Mouse (Mus musculus) liver, embryonic 11.5 days (tissue): Measurements from ENCODE around the gene Tmem184a. TPM values are rescaled to one million over a fixed set of nuclear protein-coding genes. Genes with fewer than 3 reads are reported as not detected.

Experiments used
- ATAC-seq: fragments of 200-750 bp; cut with Nextera tagmentation; replicated peaks from 2 replicates; pipeline ENCODE4 v1.8.0; 2017; ENCODE audit warnings: moderate number of reproducible peaks, mild to moderate bottlenecking, moderate TSS enrichment, moderate library complexity; ENCODE audit not compliant: low FRiP score
- DNase-seq: peaks from one replicate; pipeline ENCODE4 v3.0.0-alpha.2; 2017; ENCODE audit warnings: low spot score
- H3K27ac ChIP-seq: fragments of 300-500 bp; sonication (generic); 2 replicates; pipeline ENCODE4 v1.5.1; 2014; ENCODE audit warnings: mild to moderate bottlenecking, low read depth, low read length, control low read depth
- H3K27me3 ChIP-seq: fragments of 300-500 bp; sonication (generic); replicated peaks from 2 replicates; pipeline ENCODE4 v1.6.1; 2014; ENCODE audit warnings: low read length, mixed read lengths; ENCODE audit not compliant: control insufficient read depth, insufficient read depth
- H3K36me3 ChIP-seq: fragments of 300-500 bp; sonication (generic); 2 replicates; pipeline ENCODE4 v1.6.1; 2014; ENCODE audit warnings: mild to moderate bottlenecking, low read length, moderate library complexity, mixed read lengths; ENCODE audit not compliant: control insufficient read depth, insufficient read depth
- H3K4me1 ChIP-seq: fragments of 300-500 bp; sonication (generic); replicated peaks from 2 replicates; pipeline ENCODE4 v1.6.1; 2014; ENCODE audit warnings: low read length, mixed read lengths; ENCODE audit not compliant: control insufficient read depth, insufficient read depth
- H3K4me2 ChIP-seq: fragments of 300-500 bp; sonication (generic); 2 replicates; pipeline ENCODE4 v1.6.1; 2014; ENCODE audit warnings: mild to moderate bottlenecking, control low read depth, moderate library complexity
- H3K4me3 ChIP-seq: fragments of 300-500 bp; sonication (generic); 2 replicates; pipeline ENCODE4 v1.5.1; 2014; ENCODE audit warnings: low read depth, low read length, control low read depth
- H3K9ac ChIP-seq: fragments of 300-500 bp; sonication (generic); 2 replicates; pipeline ENCODE4 v1.6.1; 2014; ENCODE audit warnings: low read depth, low read length, control low read depth
- H3K9me3 ChIP-seq: fragments of 300-500 bp; sonication (generic); 2 replicates; pipeline ENCODE4 v1.6.1; 2016; ENCODE audit warnings: low read length, inconsistent platforms, mixed read lengths; ENCODE audit not compliant: control insufficient read depth
- WGBS: fragments of 180-500 bp; shearing (Covaris S2); extraction: QIAGEN DNeasy Blood & Tissue Kit; methylation state at CpG from one replicate; pipeline ENCODE4 v1.1.7; 2014; 5-methylcytosine and 5-hydroxymethylcytosine counted together
- polyA plus RNA-seq: library from polyadenylated mRNA; unstranded; fragments of >200 nt; fragmentation: Nextera tagmentation; extraction: Ambion mirVana; gene quantifications from 2 replicates; pipeline ENCODE4 v1.2.1, GENCODE M21; 2014

Tmem184a gene
- polyA plus RNA-seq, 1 experiment from 2014 or later = 2.3 TPM

DNA sequence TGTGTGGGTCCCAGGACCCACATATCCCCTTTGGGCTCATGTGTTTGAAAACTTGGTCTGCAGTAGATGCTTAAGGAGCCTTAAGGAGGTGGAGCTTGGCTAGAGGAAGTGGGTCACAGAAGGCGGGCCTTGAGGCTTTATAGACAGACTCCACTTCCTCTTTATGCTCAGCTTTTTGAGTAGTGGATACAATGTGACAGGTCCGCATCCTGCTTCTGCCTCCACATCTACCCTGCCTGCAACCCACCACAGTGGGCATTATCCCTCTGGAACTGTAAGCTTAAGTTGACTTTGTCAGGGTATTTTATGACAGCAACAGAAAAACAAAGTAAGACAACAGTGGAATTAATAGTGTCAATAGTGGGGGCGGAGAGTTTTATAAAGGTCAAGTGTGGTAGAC is 11.0 kb upstream of the Tmem184a start:
- ATAC-seq (no peak), DNase-seq (no peak)
- WGBS = 79% methylated on average over 3 of the region's 3 CpGs
- H3K4me2 ChIP-seq = no peak overlapping the region
- H3K9me3 ChIP-seq = no peaks in the 10 kb centered on the region
- peaks cover 4% of the 10 kb centered on the region for H3K4me1 ChIP-seq
- H3K9ac ChIP-seq = no peak overlapping the region
- no peak overlapping the region for H3K4me3 ChIP-seq
- no peak overlapping the region for H3K27ac ChIP-seq
- no peaks in the 10 kb centered on the region for H3K27me3 ChIP-seq
- no peaks in the 10 kb centered on the region for H3K36me3 ChIP-seq

DNA sequence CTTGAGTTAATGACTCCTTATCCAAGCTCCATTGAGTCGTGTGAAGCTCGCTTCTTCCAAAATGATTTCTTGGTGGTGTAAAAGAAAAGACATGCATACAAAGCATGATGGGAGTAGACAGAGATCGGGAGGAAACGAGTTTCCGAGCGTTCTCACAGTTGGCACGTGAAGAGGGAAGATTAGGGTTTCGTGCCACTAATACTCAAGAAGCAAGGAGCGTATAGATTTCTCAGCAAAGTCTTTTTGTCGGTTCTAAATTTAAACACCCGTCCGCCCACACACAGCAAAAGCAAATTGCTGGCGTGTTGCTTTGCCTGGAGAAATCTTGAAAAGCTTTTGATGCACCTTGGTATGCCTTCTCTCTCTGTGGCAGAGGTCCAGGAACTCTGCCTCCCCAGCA is 9.7 kb upstream of the Tmem184a start:
- H3K4me2 ChIP-seq = no peak overlapping the region
- H3K27me3 ChIP-seq = no peaks in the 10 kb centered on the region
- no peaks in the 10 kb centered on the region for H3K9me3 ChIP-seq
- 66% methylated on average over 13 of the region's 13 CpGs for WGBS
- no peak overlapping the region for H3K4me3 ChIP-seq
- ATAC-seq (no peak), DNase-seq (no peak)
- no peak overlapping the region for H3K27ac ChIP-seq
- H3K4me1 ChIP-seq = peaks cover 10% of the 10 kb centered on the region
- peaks cover 4% of the 10 kb centered on the region; the same call in 1 of the 2 replicates for H3K36me3 ChIP-seq
- no peak overlapping the region for H3K9ac ChIP-seq

DNA sequence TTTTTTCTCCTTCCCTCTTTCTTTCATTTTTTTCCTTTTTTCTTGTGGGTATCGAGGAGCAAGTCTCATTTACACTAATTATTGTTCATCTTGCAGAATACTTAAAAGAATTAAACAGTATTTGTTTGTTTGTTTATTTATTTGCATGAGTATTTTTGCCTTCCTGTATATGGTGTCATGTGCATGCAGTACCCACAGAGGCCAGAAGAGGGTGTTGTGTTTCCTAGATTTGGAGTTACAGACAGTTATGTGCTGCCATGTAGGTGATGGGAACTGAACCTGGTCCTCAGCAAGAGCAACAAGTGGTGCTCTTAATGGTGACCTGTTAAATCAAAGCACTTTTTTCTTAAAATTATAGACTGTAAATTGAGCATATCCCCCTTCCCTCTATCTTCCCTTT is 7.9 kb upstream of the Tmem184a start:
- no peak overlapping the region; the same call in 1 of the 2 replicates for H3K4me2 ChIP-seq
- no peak for DNase-seq
- 92% methylated on average over 1 of the region's 1 CpGs for WGBS
- H3K9ac ChIP-seq = no peak overlapping the region
- peaks cover 16% of the 10 kb centered on the region for H3K36me3 ChIP-seq
- no peak overlapping the region for H3K27ac ChIP-seq
- no peaks in the 10 kb centered on the region for H3K9me3 ChIP-seq
- ATAC-seq = no peak
- H3K27me3 ChIP-seq = no peaks in the 10 kb centered on the region
- peaks cover 13% of the 10 kb centered on the region for H3K4me1 ChIP-seq
- no peak overlapping the region for H3K4me3 ChIP-seq

DNA sequence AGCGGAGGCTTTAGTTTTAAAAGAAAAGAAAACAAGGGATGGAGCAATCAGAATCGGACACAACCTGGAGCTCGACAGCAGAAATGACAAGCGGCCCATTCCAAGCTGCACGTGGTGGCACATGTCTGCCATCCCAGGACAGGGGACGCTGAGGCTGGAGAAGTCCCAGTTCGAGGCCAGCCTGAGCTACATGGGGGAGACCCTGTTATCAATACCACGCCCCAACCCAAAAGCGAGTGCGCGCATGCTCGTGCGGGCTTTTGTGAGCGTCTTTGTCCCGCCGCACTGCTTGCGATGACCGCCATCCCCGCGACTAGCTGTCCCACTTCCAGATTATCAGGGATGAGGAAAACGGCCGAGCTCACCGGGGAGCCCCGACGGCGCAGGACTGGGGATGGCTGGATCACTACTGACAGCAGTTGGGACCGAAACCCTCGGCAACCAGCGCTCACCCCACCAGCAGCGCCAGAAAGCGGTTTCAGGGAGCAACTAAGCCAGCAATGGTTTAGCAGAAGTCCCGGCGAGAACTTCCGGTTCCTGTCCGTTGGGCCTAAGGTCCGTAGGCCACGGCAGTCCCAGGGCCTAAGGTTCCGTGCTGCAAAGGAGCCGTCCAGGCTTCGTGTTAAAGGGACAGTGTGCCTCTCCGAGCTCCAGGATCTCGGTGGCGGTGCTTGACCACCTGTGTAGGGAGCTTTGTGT is 6.8 kb upstream of the Tmem184a start, which contains the start of the genes Gm26938 and Psmg3:
Gene Gm26938 (minus strand): TSS at position 51 of the 699 bp plus-strand sequence.
Gene Psmg3 (minus strand): TSS at position 529 of the 699 bp plus-strand sequence.
- H3K36me3 ChIP-seq = peaks cover 27% of the 10 kb centered on the region
- peak; percentile 85 for ATAC-seq
- H3K4me3 ChIP-seq = peak within 1 kb of the TSS; percentile 93
- H3K9ac ChIP-seq = peak within 1 kb of the TSS; percentile 86
- under 1% methylated on average over 43 of the region's 43 CpGs for WGBS
- H3K27ac ChIP-seq = peak within 1 kb of the TSS; percentile 60
- H3K27me3 ChIP-seq = no peaks in the 10 kb centered on the region
- peaks cover 22% of the 10 kb centered on the region for H3K4me1 ChIP-seq
- H3K9me3 ChIP-seq = no peaks in the 10 kb centered on the region
- H3K4me2 ChIP-seq = peak within 1 kb of the TSS; percentile 97
- DNase-seq = peak; percentile 93

DNA sequence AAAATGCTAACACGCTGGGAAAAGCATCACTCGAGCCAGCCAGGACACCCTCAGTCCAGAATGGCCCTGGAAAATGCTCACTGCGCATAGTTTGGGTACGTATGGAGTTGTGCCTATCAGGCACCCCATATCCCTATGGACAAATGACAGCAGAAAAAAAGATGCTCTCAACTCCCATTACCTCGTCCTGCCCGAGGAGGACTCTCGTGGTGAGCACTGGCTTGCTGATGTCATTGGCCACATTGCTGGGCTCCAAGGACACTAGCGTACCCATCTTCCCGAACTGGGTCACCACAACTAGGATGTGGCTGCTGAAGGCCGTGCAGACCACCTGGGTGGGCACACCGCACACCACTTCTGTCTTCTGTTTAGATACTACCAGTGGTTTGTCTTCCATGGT is 6.2 kb upstream of the Tmem184a start:
- H3K36me3 ChIP-seq = peaks cover 27% of the 10 kb centered on the region
- peak overlapping the region; percentile 97 for H3K4me2 ChIP-seq
- no peaks in the 10 kb centered on the region for H3K27me3 ChIP-seq
- no peaks in the 10 kb centered on the region for H3K9me3 ChIP-seq
- WGBS = 36% methylated on average over 11 of the region's 11 CpGs
- H3K9ac ChIP-seq = peak overlapping the region; percentile 86
- ATAC-seq (no peak), DNase-seq (no peak)
- H3K4me3 ChIP-seq = peak overlapping the region; percentile 93
- H3K4me1 ChIP-seq = peaks cover 22% of the 10 kb centered on the region
- peak overlapping the region; percentile 60 for H3K27ac ChIP-seq

DNA sequence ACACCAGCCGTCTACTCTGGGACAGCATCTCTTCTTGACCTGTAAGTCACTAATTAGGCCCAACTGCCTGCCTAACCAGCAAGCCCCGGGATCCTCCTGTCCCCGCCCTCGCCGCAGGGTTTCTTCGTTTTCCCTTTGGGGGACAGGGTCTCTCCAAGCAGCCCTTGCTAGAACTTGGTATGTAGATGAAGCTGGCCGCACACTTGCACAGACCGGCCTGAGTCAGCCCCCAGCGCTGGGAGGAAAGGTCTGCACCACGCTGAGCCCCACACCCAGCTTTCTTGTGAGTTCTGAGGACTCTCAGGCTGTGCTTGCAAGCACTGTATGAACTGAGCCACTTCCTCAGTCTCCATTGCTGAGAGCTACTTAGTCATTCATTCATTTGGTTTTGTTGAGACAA is 4.8 kb upstream of the Tmem184a start:
- H3K9ac ChIP-seq = no peak overlapping the region
- H3K4me2 ChIP-seq = no peak overlapping the region
- no peak for DNase-seq
- no peak for ATAC-seq
- peaks cover 22% of the 10 kb centered on the region for H3K4me1 ChIP-seq
- H3K4me3 ChIP-seq = no peak overlapping the region
- H3K27me3 ChIP-seq = no peaks in the 10 kb centered on the region
- WGBS = 93% methylated on average over 10 of the region's 10 CpGs
- H3K27ac ChIP-seq = no peak overlapping the region
- H3K9me3 ChIP-seq = no peaks in the 10 kb centered on the region
- peaks cover 27% of the 10 kb centered on the region for H3K36me3 ChIP-seq

DNA sequence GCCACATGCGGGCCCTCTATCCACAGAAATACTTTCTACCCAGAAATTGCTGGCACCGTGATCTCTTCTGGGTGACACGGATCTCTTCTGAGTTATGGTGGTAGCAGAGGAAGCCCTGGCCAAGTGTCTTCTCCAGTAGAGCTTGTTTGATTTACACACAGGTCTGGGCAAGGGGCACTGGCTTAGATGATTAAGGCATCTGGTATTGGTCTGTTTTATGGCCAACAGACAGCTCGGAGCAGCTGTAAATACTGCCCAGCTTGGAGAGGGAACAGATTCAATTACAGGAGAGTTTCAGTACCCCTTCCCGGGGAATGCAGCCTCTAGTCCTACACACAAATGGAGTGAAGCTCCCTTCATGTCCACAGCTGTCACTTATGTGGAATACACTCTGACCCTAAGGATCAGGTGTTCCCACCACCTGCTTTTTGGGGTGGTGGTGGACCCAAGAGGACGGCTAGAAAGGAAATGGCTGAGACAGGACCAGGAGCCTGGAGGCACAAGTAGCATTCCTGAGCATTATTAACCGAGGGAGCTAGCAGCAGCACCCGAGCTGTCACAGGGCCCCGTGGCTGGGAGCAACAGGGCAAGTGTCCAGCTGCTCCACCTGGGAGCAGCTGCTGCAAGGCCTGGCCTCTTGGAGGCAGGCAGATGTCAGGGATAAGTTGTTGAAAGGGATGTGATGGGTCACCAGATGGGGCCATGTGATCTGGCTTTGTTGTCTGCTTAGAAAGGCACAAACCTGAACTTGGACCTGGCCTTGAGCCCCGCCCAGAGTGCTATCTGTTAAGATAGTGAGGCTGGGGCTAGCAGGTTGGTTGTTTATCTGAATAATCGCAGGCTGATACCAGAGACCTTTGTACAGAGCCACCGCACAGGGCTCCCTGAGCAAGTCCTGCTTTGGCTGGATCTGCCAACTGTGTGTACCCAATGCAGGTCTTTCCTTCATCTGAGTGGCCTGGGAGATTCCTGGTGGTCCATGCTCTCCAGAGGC is 2.0 kb upstream of the Tmem184a start:
- Histone ChIP-seq H3K9ac (no peak overlapping the region), H3K4me2 (no peak overlapping the region), H3K27ac (peak overlapping the region; percentile 8; the same call in 1 of the 2 replicates), H3K27me3 (no peaks in the 10 kb centered on the region), H3K4me3 (no peak overlapping the region), H3K4me1 (peaks cover 35% of the 10 kb centered on the region), H3K9me3 (no peaks in the 10 kb centered on the region), H3K36me3 (peaks cover 27% of the 10 kb centered on the region)
- ATAC-seq (no peak), DNase-seq (no peak)
- 70% methylated on average over 12 of the region's 12 CpGs for WGBS

DNA sequence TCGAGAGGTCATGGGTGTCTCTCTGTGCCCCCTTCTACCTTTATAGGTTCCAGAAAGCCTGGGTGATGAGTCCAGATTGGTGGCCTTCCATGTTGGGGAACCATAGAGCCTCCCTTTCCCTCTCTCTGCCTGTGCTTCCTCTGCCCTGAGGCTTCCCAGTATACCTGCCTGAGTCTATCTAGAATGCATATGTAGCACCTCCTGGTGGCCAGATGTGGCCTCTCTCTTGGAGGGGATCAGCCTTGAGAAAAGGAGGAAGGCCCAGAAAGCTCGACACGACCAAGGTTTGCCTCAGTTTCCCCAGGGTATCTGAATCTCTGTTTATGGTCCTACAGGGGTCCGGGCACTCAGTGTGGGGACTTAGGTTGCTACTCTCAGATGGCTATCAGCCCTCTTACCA is 916 bp downstream of the Tmem184a start:
- DNase-seq = no peak
- 0 out of 2 replicates have a peak overlapping the region, but pooled peaks have one; percentile 71 for H3K27ac ChIP-seq

More for the DNA sequence above, 916 bp downstream of the Tmem184a start:
- peak overlapping the region; percentile 40; the same call in 1 of the 2 replicates for H3K9ac ChIP-seq
- H3K9me3 ChIP-seq = no peaks in the 10 kb centered on the region
- 49% methylated on average over 4 of the region's 4 CpGs for WGBS
- peaks cover 4% of the 10 kb centered on the region for H3K27me3 ChIP-seq
- H3K4me2 ChIP-seq = no peak overlapping the region; the same call in 1 of the 2 replicates
- peaks cover 22% of the 10 kb centered on the region for H3K36me3 ChIP-seq
- H3K4me3 ChIP-seq = no peak overlapping the region
- peaks cover 40% of the 10 kb centered on the region for H3K4me1 ChIP-seq
- peak; percentile 78 for ATAC-seq
